Mouse (Mus musculus): ENCODE data around the gene Ms4a5. TPM values are rescaled to one million over a fixed set of nuclear protein-coding genes. Genes with fewer than 3 reads are reported as not detected.
"Not testable (repeated sequence)": the region's sequence is repeated elsewhere in the genome, so short reads cannot be mapped to it uniquely, and the experiment has no call there.

The Ms4a5 gene
- polyA plus RNA-seq, 1 experiment: not detected

GRCm38 (mm10) chr19:11298939-11299338, 15.3 kb upstream of the Ms4a5 start:
- TF ChIP-seq MYOD1 (IDR thresholded peaks at IDR 0.05; ENCODE audit: control insufficient read depth in 1 of 3, insufficient read length in 2 of 3, low read depth in 2 of 3) (no peak), CEBPB (IDR thresholded peaks at IDR 0.05; ENCODE audit: insufficient read depth, poor library complexity, severe bottlenecking) (no peak), E2F4 (IDR thresholded peaks at IDR 0.05; ENCODE audit: insufficient read depth) (no peak), REST (IDR thresholded peaks at IDR 0.05; ENCODE audit: insufficient read depth, insufficient read length) (no peak)
- H3ac ChIP-seq (ENCODE audit: control insufficient read depth, insufficient read length): no peak overlapping the region
- H3K4me2 ChIP-seq (ENCODE audit: low read depth): no peak overlapping the region
- H3K36me3 ChIP-seq (ENCODE audit: control insufficient read depth, insufficient read depth): no peaks in the 10 kb centered on the region
- H3K79me2 ChIP-seq (ENCODE audit: control insufficient read depth, insufficient read depth): no peaks in the 10 kb centered on the region
- H3K27me3 ChIP-seq (ENCODE audit: control insufficient read depth, insufficient read depth, insufficient read length): no peaks in the 10 kb centered on the region
- no peak overlapping the region for H3K4me3 ChIP-seq

GRCm38 (mm10) chr19:11293616-11294015, 9.9 kb upstream of the Ms4a5 start:
- not testable (repeated sequence) for H3K27me3 ChIP-seq (ENCODE audit: control insufficient read depth, insufficient read depth, insufficient read length); H3ac ChIP-seq (ENCODE audit: control insufficient read depth, insufficient read length); H3K4me3 ChIP-seq; H3K79me2 ChIP-seq (ENCODE audit: control insufficient read depth, insufficient read depth); H3K36me3 ChIP-seq (ENCODE audit: control insufficient read depth, insufficient read depth)
- peak overlapping the region; percentile 62 for H3K4me2 ChIP-seq (ENCODE audit: low read depth)

GRCm38 (mm10) chr19:11292990-11293389, 9.3 kb upstream of the Ms4a5 start:
- Histone ChIP-seq H3K4me3 (no peak overlapping the region), H3ac (ENCODE audit: control insufficient read depth, insufficient read length) (no peak overlapping the region), H3K27me3 (ENCODE audit: control insufficient read depth, insufficient read depth, insufficient read length) (no peaks in the 10 kb centered on the region), H3K79me2 (ENCODE audit: control insufficient read depth, insufficient read depth) (no peaks in the 10 kb centered on the region), H3K36me3 (ENCODE audit: control insufficient read depth, insufficient read depth) (no peaks in the 10 kb centered on the region), H3K4me2 (ENCODE audit: low read depth) (peak overlapping the region; percentile 62)
- no peak for TF ChIP-seq MYOD1 (IDR thresholded peaks at IDR 0.05; ENCODE audit: control insufficient read depth in 1 of 3, insufficient read length in 2 of 3, low read depth in 2 of 3)
- no peak for TF ChIP-seq POLR2AphosphoS2 (IDR thresholded peaks at IDR 0.05; ENCODE audit: insufficient read length, low read depth)

- no peak overlapping the region for H3K4me2 ChIP-seq (ENCODE audit: low read depth)
- no peak for TF ChIP-seq POLR2AphosphoS2 (IDR thresholded peaks at IDR 0.05; ENCODE audit: insufficient read length, low read depth)
- no peak for TF ChIP-seq E2F4 (IDR thresholded peaks at IDR 0.05; ENCODE audit: insufficient read depth)
- no peak for TF ChIP-seq REST (IDR thresholded peaks at IDR 0.05; ENCODE audit: insufficient read depth, insufficient read length)
- no peak for TF ChIP-seq MYOG (IDR thresholded peaks at IDR 0.05; ENCODE audit: control insufficient read depth in 1 of 3, insufficient read depth in 1 of 3, insufficient read length in 2 of 3, low read depth in 2 of 3)
- no peak for TF ChIP-seq TCF3 (IDR thresholded peaks at IDR 0.05; ENCODE audit: insufficient read length, low read depth)
- no peak for TF ChIP-seq USF1 (IDR thresholded peaks at IDR 0.05; ENCODE audit: low read depth)
- no peak for TF ChIP-seq MYOD1 (IDR thresholded peaks at IDR 0.05; ENCODE audit: control insufficient read depth in 1 of 3, insufficient read length in 2 of 3, low read depth in 2 of 3)
- TF ChIP-seq MAX (IDR thresholded peaks at IDR 0.05; ENCODE audit: low read depth): no peak
- TF ChIP-seq TCF12 (IDR thresholded peaks at IDR 0.05; ENCODE audit: insufficient read depth, poor library complexity, severe bottlenecking): no peak
- no peak for TF ChIP-seq POLR2A (IDR thresholded peaks at IDR 0.05; ENCODE audit: insufficient read length, low read depth)
- TF ChIP-seq CEBPB (IDR thresholded peaks at IDR 0.05; ENCODE audit: insufficient read depth, poor library complexity, severe bottlenecking): no peak
- TF ChIP-seq SRF (IDR thresholded peaks at IDR 0.05; ENCODE audit: control insufficient read depth, insufficient read length, low read depth): no peak
- no peaks in the 10 kb centered on the region for H3K27me3 ChIP-seq (ENCODE audit: control insufficient read depth, insufficient read depth, insufficient read length)
- H3K4me3 ChIP-seq: no peak overlapping the region
- H3K79me2 ChIP-seq (ENCODE audit: control insufficient read depth, insufficient read depth): no peaks in the 10 kb centered on the region
- H3K36me3 ChIP-seq (ENCODE audit: control insufficient read depth, insufficient read depth): no peaks in the 10 kb centered on the region
- no peak overlapping the region for H3ac ChIP-seq (ENCODE audit: control insufficient read depth, insufficient read length)
These were observed 3.5 kb downstream of the Ms4a5 start for GRCm38 (mm10) chr19:11280223-11280622.

GRCm38 (mm10) chr19:11276431-11276830, 7.2 kb downstream of the Ms4a5 start:
- Histone ChIP-seq H3K79me2 (ENCODE audit: control insufficient read depth, insufficient read depth) (no peaks in the 10 kb centered on the region), H3K36me3 (ENCODE audit: control insufficient read depth, insufficient read depth) (no peaks in the 10 kb centered on the region), H3K4me2 (ENCODE audit: low read depth) (no peak overlapping the region), H3ac (ENCODE audit: control insufficient read depth, insufficient read length) (no peak overlapping the region), H3K4me3 (no peak overlapping the region), H3K27me3 (ENCODE audit: control insufficient read depth, insufficient read depth, insufficient read length) (no peaks in the 10 kb centered on the region)
- TF ChIP-seq MAX (IDR thresholded peaks at IDR 0.05; ENCODE audit: low read depth) (no peak), REST (IDR thresholded peaks at IDR 0.05; ENCODE audit: insufficient read depth, insufficient read length) (no peak), CEBPB (IDR thresholded peaks at IDR 0.05; ENCODE audit: insufficient read depth, poor library complexity, severe bottlenecking) (no peak), E2F4 (IDR thresholded peaks at IDR 0.05; ENCODE audit: insufficient read depth) (no peak), TCF3 (IDR thresholded peaks at IDR 0.05; ENCODE audit: insufficient read length, low read depth) (no peak), POLR2A (IDR thresholded peaks at IDR 0.05; ENCODE audit: insufficient read length, low read depth) (no peak), MYOD1 (IDR thresholded peaks at IDR 0.05; ENCODE audit: control insufficient read depth in 1 of 3, insufficient read length in 2 of 3, low read depth in 2 of 3) (no peak)

GRCm38 (mm10) chr19:11266956-11267355, 16.7 kb downstream of the Ms4a5 start:
- Histone ChIP-seq H3K79me2 (ENCODE audit: control insufficient read depth, insufficient read depth) (no peaks in the 10 kb centered on the region), H3K36me3 (ENCODE audit: control insufficient read depth, insufficient read depth) (no peaks in the 10 kb centered on the region), H3K4me2 (ENCODE audit: low read depth) (no peak overlapping the region), H3ac (ENCODE audit: control insufficient read depth, insufficient read length) (no peak overlapping the region), H3K4me3 (no peak overlapping the region), H3K27me3 (ENCODE audit: control insufficient read depth, insufficient read depth, insufficient read length) (no peaks in the 10 kb centered on the region)
- TF ChIP-seq MAX (IDR thresholded peaks at IDR 0.05; ENCODE audit: low read depth): no peak
- no peak for TF ChIP-seq SRF (IDR thresholded peaks at IDR 0.05; ENCODE audit: control insufficient read depth, insufficient read length, low read depth)
- no peak for TF ChIP-seq POLR2AphosphoS2 (IDR thresholded peaks at IDR 0.05; ENCODE audit: insufficient read length, low read depth)
- no peak for TF ChIP-seq MYOG (IDR thresholded peaks at IDR 0.05; ENCODE audit: control insufficient read depth in 1 of 3, insufficient read depth in 1 of 3, insufficient read length in 2 of 3, low read depth in 2 of 3)
- TF ChIP-seq TCF12 (IDR thresholded peaks at IDR 0.05; ENCODE audit: insufficient read depth, poor library complexity, severe bottlenecking): no peak
- no peak for TF ChIP-seq MYOD1 (IDR thresholded peaks at IDR 0.05; ENCODE audit: control insufficient read depth in 1 of 3, insufficient read length in 2 of 3, low read depth in 2 of 3)
- no peak for TF ChIP-seq REST (IDR thresholded peaks at IDR 0.05; ENCODE audit: insufficient read depth, insufficient read length)
- no peak for TF ChIP-seq USF1 (IDR thresholded peaks at IDR 0.05; ENCODE audit: low read depth)
- TF ChIP-seq E2F4 (IDR thresholded peaks at IDR 0.05; ENCODE audit: insufficient read depth): no peak
- no peak for TF ChIP-seq TCF3 (IDR thresholded peaks at IDR 0.05; ENCODE audit: insufficient read length, low read depth)
- TF ChIP-seq POLR2A (IDR thresholded peaks at IDR 0.05; ENCODE audit: insufficient read length, low read depth): no peak
- no peak for TF ChIP-seq CEBPB (IDR thresholded peaks at IDR 0.05; ENCODE audit: insufficient read depth, poor library complexity, severe bottlenecking)

All from myocyte (in vitro differentiated cells).